Mouse (Mus musculus): ENCODE data around the gene Grhpr. TPM values are rescaled to one million over a fixed set of nuclear protein-coding genes. Genes with fewer than 3 reads are reported as not detected.

Gene Grhpr
- polyA plus RNA-seq, 1 experiment from 2014 or later, result 84.9 TPM

DNA sequence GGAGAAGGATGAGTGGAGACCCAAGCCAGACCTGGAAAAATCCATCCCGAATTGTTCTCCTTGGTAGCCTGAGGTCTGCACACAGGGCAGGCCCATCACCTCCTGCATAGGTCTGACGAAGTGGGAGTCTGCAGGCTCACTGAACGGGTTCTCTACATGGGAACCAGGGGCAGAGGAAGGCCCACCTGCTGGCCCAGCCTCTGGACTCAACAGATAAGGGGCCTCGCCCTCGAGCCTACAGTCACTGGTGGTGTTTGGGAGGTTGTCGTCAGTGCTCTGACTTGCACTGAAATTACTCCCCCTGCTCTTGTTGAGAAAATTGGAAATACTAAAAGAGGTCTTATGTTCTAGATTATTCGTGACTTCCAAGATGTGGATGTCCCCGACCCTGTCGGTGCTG, 12.7 kb downstream of the Grhpr start:
- no peaks in the 10 kb centered on the region for H3K4me1 ChIP-seq
- no peak overlapping the region for H3K4me3 ChIP-seq
- H3K27me3 ChIP-seq (replicated peaks), result no peaks in the 10 kb centered on the region
- H3K27ac ChIP-seq (replicated peaks), result no peak overlapping the region
- peaks cover 56% of the 10 kb centered on the region for H3K36me3 ChIP-seq
- ATAC-seq (ENCODE audit: extremely low read depth, insufficient number of reproducible peaks, low FRiP score, low TSS enrichment), result no peak
- H3K9ac ChIP-seq, result no peak overlapping the region
- 71% methylated on average over 9 of the region's 9 CpGs for WGBS
- H3K9me3 ChIP-seq, result no peaks in the 10 kb centered on the region
- no peak overlapping the region for H3K4me2 ChIP-seq

DNA sequence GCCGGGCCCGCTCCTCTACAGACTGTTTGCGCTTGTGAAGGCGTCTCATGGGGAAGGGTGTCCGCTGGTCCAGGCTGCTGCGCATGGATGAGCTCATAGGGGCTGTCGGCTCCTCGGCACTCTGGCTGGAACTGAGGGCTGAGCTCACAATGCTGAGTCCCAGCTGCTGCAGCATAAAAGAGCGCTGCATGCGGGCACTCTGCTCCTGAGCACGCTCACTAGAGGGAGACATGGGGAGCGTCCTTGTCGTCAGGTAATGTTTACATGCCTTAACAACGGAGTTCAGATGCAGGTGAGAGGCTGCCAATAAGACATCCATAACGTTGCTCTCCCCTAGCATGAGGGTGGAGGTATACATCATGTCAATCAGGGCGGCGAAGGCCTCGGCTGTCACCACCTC, 13.6 kb downstream of the Grhpr start:
- Histone ChIP-seq H3K9ac (no peak overlapping the region), H3K4me1 (no peaks in the 10 kb centered on the region), H3K27ac (replicated peaks) (no peak overlapping the region), H3K27me3 (replicated peaks) (no peaks in the 10 kb centered on the region), H3K36me3 (peaks cover 47% of the 10 kb centered on the region), H3K4me2 (no peak overlapping the region), H3K9me3 (no peaks in the 10 kb centered on the region), H3K4me3 (no peak overlapping the region)
- 74% methylated on average over 18 of the region's 18 CpGs for WGBS
- ATAC-seq (ENCODE audit: extremely low read depth, insufficient number of reproducible peaks, low FRiP score, low TSS enrichment), result no peak

GRCm38 (mm10) chr4:44998071-44998470, 16.9 kb downstream of the Grhpr start:
- no peaks in the 10 kb centered on the region for H3K27me3 ChIP-seq (replicated peaks)
- WGBS, result 66% methylated on average over 3 of the region's 3 CpGs
- H3K4me3 ChIP-seq, result no peak overlapping the region
- ATAC-seq (ENCODE audit: extremely low read depth, insufficient number of reproducible peaks, low FRiP score, low TSS enrichment), result no peak
- no peaks in the 10 kb centered on the region for H3K9me3 ChIP-seq
- no peak overlapping the region for H3K4me2 ChIP-seq
- no peaks in the 10 kb centered on the region for H3K4me1 ChIP-seq
- 0 out of 2 replicates have a peak overlapping the region, but pooled peaks have one; percentile 5 for H3K9ac ChIP-seq
- peaks cover 24% of the 10 kb centered on the region for H3K36me3 ChIP-seq
- H3K27ac ChIP-seq (replicated peaks), result no peak overlapping the region

DNA sequence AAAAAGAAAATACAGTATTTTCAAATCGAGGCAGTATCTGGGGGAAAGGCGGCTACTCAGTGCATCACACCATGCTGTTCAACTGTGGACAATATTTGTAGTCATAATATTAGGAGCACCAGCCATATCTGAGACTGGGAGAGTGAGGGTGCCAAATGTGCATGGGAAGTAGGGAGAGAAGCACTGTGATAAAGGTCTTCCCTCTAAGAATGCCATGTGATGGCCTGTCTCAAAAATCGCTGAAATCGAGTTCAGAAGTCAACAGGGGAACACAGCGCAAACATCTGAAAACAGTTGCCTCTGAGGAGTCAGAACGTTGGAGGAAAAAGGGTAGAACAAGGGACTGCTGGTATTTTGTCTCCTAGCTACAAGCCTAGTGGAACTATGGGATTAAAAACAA, 18.8 kb downstream of the Grhpr start:
- Histone ChIP-seq H3K4me1 (no peaks in the 10 kb centered on the region), H3K4me2 (no peak overlapping the region), H3K27me3 (replicated peaks) (no peaks in the 10 kb centered on the region), H3K9me3 (no peaks in the 10 kb centered on the region), H3K9ac (no peak overlapping the region), H3K4me3 (no peak overlapping the region), H3K27ac (replicated peaks) (no peak overlapping the region), H3K36me3 (peaks cover 16% of the 10 kb centered on the region)
- 80% methylated on average over 6 of the region's 6 CpGs for WGBS
- ATAC-seq (ENCODE audit: extremely low read depth, insufficient number of reproducible peaks, low FRiP score, low TSS enrichment), result no peak

DNA sequence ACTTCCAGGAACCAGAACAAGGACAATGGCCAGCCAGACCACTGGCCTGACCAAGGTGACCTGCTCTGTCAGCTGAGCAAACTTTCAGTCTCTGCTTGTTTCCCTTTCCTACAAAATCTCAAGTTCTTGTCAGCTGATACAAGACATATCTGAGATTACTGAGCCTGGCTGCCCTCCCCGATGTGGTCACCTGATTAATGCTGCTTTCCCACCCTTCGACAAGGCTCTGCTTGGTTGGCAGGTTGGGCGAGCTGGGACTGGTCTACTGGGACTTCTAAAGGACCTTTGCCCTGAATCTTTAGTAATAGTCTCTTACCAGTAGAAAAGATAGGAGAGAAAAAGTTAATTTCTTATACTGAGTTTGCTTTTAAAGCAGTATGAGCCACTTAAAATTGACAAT, 24.3 kb downstream of the Grhpr start:
- no peak overlapping the region for H3K4me3 ChIP-seq
- H3K36me3 ChIP-seq, result peaks cover 13% of the 10 kb centered on the region
- no peak overlapping the region for H3K9ac ChIP-seq
- H3K27me3 ChIP-seq (replicated peaks), result no peaks in the 10 kb centered on the region
- H3K4me2 ChIP-seq, result no peak overlapping the region
- H3K9me3 ChIP-seq, result no peaks in the 10 kb centered on the region
- ATAC-seq (ENCODE audit: extremely low read depth, insufficient number of reproducible peaks, low FRiP score, low TSS enrichment), result no peak
- H3K27ac ChIP-seq (replicated peaks), result no peak overlapping the region
- WGBS, result 61% methylated on average over 3 of the region's 3 CpGs
- peaks cover 14% of the 10 kb centered on the region for H3K4me1 ChIP-seq

- WGBS, result 17% methylated on average over 11 of the region's 11 CpGs
Measured at GRCm38 (mm10) chr4:45010806-45011415, 29.7 kb downstream of the Grhpr start.

GRCm38 (mm10) chr4:45011581-45012104, 30.4 kb downstream of the Grhpr start:
- H3K9me3 ChIP-seq, result no peaks in the 10 kb centered on the region
- H3K27me3 ChIP-seq (replicated peaks), result no peaks in the 10 kb centered on the region
- ATAC-seq (ENCODE audit: extremely low read depth, insufficient number of reproducible peaks, low FRiP score, low TSS enrichment), result peak; percentile 57
- H3K4me3 ChIP-seq, result peak overlapping the region; percentile 92
- peak overlapping the region; percentile 92 for H3K4me2 ChIP-seq
- no peaks in the 10 kb centered on the region for H3K36me3 ChIP-seq
- H3K27ac ChIP-seq (replicated peaks), result peak overlapping the region; percentile 98
- H3K4me1 ChIP-seq, result peaks cover 24% of the 10 kb centered on the region
- peak overlapping the region; percentile 95 for H3K9ac ChIP-seq
- WGBS, result under 1% methylated on average over 31 of the region's 31 CpGs

More at GRCm38 (mm10) chr4:45010806-45011415, 29.7 kb downstream of the Grhpr start:
- Histone ChIP-seq H3K27ac (replicated peaks) (peak overlapping the region; percentile 98), H3K9ac (peak overlapping the region; percentile 95), H3K4me3 (peak overlapping the region; percentile 92), H3K36me3 (no peaks in the 10 kb centered on the region), H3K9me3 (no peaks in the 10 kb centered on the region), H3K4me2 (peak overlapping the region; percentile 92), H3K27me3 (replicated peaks) (no peaks in the 10 kb centered on the region), H3K4me1 (peaks cover 24% of the 10 kb centered on the region)
- ATAC-seq (ENCODE audit: extremely low read depth, insufficient number of reproducible peaks, low FRiP score, low TSS enrichment), result no peak

- peaks cover 24% of the 10 kb centered on the region for H3K4me1 ChIP-seq
- H3K27me3 ChIP-seq (replicated peaks), result no peaks in the 10 kb centered on the region
- WGBS, result under 1% methylated on average over 62 of the region's 63 CpGs
- H3K4me3 ChIP-seq, result peak within 1 kb of the TSS; percentile 92
- H3K9me3 ChIP-seq, result no peaks in the 10 kb centered on the region
- peak within 1 kb of the TSS; percentile 92 for H3K4me2 ChIP-seq
- ATAC-seq (ENCODE audit: extremely low read depth, insufficient number of reproducible peaks, low FRiP score, low TSS enrichment), result peak; percentile 97
- no peaks in the 10 kb centered on the region for H3K36me3 ChIP-seq
- H3K27ac ChIP-seq (replicated peaks), result peak within 1 kb of the TSS; percentile 98
- H3K9ac ChIP-seq, result peak within 1 kb of the TSS; percentile 95
Measured at GRCm38 (mm10) chr4:45012105-45012975, 31.1 kb downstream of the Grhpr start, which contains the start of gene Zbtb5. Zbtb5 (minus strand) TSS chr4:45012412.

DNA sequence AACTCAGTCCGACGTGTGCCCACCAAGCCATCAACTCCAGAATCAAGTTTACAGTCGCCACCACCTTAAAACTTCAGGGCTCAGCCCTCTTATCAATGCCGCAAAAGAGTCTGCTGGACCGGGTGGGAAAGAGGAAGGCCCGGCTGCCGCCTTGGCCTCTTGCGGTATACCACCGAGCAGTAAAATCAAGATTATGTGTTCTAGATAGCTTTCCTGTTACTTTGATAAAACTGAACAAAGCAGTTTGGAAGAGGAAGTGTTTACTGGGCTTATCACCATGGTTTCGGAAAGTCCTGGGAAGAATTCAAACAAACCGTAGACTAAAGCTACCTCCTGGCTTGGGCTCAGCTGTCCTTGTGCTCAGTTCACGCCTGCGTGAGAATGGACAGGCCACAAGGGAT, 31.8 kb downstream of the Grhpr start:
- H3K9ac ChIP-seq, result peak overlapping the region; percentile 93
- peak overlapping the region; percentile 92 for H3K4me3 ChIP-seq
- H3K4me1 ChIP-seq, result peaks cover 24% of the 10 kb centered on the region
- H3K27ac ChIP-seq (replicated peaks), result peak overlapping the region; percentile 89
- no peaks in the 10 kb centered on the region for H3K9me3 ChIP-seq
- no peaks in the 10 kb centered on the region for H3K36me3 ChIP-seq
- no peaks in the 10 kb centered on the region for H3K27me3 ChIP-seq (replicated peaks)
- WGBS, result under 1% methylated on average over 13 of the region's 13 CpGs
- H3K4me2 ChIP-seq, result peak overlapping the region; percentile 82
- no peak for ATAC-seq (ENCODE audit: extremely low read depth, insufficient number of reproducible peaks, low FRiP score, low TSS enrichment)

GRCm38 (mm10) chr4:45013537-45013936, 32.3 kb downstream of the Grhpr start:
- Histone ChIP-seq H3K4me2 (peak overlapping the region; percentile 82), H3K36me3 (no peaks in the 10 kb centered on the region), H3K4me1 (peaks cover 24% of the 10 kb centered on the region), H3K27me3 (replicated peaks) (no peaks in the 10 kb centered on the region), H3K9ac (peak overlapping the region; percentile 93), H3K27ac (replicated peaks) (peak overlapping the region; percentile 89), H3K4me3 (peak overlapping the region; percentile 92), H3K9me3 (no peaks in the 10 kb centered on the region)
- WGBS, result 8% methylated on average over 2 of the region's 2 CpGs
- ATAC-seq (ENCODE audit: extremely low read depth, insufficient number of reproducible peaks, low FRiP score, low TSS enrichment), result no peak

DNA sequence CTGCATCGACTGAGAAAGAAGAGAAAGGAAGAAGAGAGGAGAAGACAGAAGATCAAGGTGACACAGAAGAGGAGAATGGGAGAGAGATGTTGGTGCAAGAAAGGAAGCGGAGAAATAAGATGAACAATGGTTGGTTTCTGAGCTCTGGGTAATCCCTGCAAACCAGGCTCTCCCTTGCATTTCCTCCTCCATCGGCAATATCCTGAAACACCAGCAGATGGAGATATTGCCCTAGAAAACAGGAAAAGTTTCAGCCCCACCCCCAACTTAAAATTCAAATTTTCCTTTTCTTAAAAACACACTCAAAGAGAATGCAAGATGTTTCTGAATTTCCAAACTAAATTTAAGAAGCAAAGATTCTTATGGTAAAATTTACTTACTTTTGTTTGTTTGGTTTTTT, 34.4 kb downstream of the Grhpr start:
- no peaks in the 10 kb centered on the region for H3K27me3 ChIP-seq (replicated peaks)
- no peak overlapping the region for H3K4me2 ChIP-seq
- WGBS, result 14% methylated on average over 3 of the region's 3 CpGs
- H3K36me3 ChIP-seq, result no peaks in the 10 kb centered on the region
- H3K27ac ChIP-seq (replicated peaks), result no peak overlapping the region
- no peak overlapping the region for H3K4me3 ChIP-seq
- no peaks in the 10 kb centered on the region for H3K9me3 ChIP-seq
- H3K9ac ChIP-seq, result peak overlapping the region; percentile 20; the same call in 1 of the 2 replicates
- ATAC-seq (ENCODE audit: extremely low read depth, insufficient number of reproducible peaks, low FRiP score, low TSS enrichment), result no peak
- H3K4me1 ChIP-seq, result peaks cover 31% of the 10 kb centered on the region

Data from heart, embryonic 13.5 days (tissue).